Mouse (Mus musculus) urinary bladder, postnatal 14 days (tissue): ENCODE measurements at regions not wholly inside any gene's neighbourhood (a gene's known extent, or its start where the extent isn't known, plus 50 kb on each side); places are given as distances from the start of the nearest gene placed in this dataset.

Source experiments
- DNase-seq: peaks from one replicate; pipeline ENCODE4 v3.0.0; 2021; ENCODE audit warnings: low spot score

GRCm38 (mm10) chr14:97446793-97447192, 722.8 kb downstream of the Dach1 start:
- DNase-seq, result no peak

- no peak for DNase-seq
Measured at GRCm38 (mm10) chr14:97440326-97440725, 729.2 kb downstream of the Dach1 start.

GRCm38 (mm10) chr14:97435453-97436233, 733.9 kb downstream of the Dach1 start:
- no peak for DNase-seq

DNA sequence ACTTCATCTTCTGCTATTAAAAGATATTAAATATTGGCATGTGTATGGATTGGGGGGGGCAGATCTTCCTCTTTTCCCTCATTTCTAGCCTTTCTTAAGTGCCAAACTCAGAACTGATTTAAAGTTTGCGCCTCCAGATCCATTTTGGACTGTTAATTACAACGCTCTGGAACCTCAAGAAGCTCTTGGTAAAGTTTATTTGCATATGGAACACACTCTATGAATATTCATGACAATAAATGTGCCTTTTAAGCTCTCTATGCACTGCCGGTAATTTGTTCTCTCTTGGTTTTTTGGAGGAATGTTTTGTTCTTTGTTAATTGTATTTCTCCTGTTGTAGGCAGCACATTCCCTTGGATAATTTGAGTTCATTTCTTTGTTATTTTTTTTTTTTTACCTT, 738.3 kb downstream of the Dach1 start:
- no peak for DNase-seq

DNA sequence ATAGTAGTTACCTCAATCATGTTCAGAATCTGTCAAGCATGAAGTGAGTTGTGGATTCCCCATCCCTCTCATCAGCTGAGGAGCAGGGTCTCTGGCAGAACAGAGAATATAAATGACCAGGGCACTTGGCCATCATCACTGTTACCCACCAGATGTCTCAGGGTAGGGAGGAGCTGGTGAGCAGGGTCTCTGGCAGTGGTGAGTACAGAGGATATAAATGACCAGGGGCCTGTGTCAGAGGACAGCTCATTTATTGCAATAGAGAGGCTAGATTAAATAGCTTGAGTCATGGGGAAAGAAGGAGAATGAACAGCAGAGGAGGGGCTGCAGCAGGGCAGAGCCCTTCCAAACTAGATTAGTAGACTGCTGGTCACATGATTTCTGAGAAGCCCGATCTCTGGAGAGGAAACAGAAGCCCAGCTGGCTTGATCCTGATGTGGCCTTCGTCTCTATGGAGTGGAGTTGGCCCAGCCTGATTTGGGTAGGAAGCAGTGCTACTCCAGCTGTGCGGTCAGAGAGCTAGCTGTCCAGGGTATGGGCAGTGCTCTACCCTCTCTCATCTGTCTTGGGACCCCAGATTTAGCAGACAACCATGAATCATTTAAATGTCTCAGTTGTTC, 766.3 kb downstream of the Dach1 start:
- DNase-seq, result no peak

DNA sequence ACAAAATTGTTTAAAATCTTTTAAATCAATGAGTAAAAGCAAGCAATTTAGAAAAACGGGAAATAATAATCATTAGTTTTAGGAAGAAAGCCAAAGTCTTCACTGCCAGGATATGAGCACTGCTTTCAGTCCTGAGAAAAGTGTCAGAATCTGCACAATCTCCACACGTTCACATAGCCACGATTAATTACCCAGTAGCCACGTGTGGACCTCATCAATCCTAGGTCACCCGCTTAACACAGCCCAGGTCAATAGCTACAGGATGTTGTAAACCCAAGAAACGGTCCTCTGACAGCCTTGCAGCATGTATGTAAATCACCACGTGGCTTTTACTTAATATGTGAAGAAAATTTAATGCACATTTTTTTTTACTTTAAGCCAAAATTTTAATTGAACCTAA, 773.2 kb downstream of the Dach1 start:
- DNase-seq, result no peak

DNA sequence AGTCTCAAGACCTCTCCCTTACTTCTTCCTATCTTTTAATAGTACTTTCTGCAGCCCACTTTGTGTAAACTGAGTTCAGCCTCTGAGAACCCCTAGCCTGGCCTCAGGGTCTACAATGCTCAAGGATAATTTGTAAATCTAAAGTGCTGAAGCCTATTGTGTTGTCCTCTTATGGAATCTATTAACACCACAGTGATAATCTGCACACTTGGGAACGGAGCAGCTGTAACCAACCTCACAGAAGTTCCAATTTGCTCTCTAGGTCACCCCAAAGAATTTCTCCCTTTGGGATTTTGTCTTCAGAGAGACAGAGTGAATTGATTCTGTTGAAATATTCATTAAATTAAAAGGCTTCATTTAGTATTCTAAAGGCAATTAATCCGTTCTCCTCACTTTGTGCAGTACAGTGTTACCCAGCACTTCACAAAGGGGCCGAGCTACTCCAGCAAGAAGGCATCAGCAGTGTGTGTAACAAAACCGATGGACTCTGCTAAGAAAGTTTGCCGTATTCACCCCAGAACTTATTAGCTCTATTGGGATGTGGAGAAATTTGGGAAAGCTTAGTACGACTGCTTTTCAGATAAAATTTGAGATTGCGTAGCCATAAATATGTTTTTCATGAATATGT, 773.7 kb downstream of the Dach1 start:
- no peak for DNase-seq

- no peak for DNase-seq
Measured at GRCm38 (mm10) chr14:97389005-97389404, 780.6 kb downstream of the Dach1 start.

GRCm38 (mm10) chr14:97380131-97380530, 789.4 kb downstream of the Dach1 start:
- no peak for DNase-seq

GRCm38 (mm10) chr14:97356915-97357314, 812.6 kb downstream of the Dach1 start:
- no peak for DNase-seq

GRCm38 (mm10) chr14:97347970-97348369, 821.6 kb downstream of the Dach1 start:
- DNase-seq, result no peak

GRCm38 (mm10) chr14:97331388-97331787, 812.5 kb upstream of the Klhl1 start:
- DNase-seq, result no peak

GRCm38 (mm10) chr14:97329979-97330378, 811.1 kb upstream of the Klhl1 start:
- DNase-seq, result no peak

DNA sequence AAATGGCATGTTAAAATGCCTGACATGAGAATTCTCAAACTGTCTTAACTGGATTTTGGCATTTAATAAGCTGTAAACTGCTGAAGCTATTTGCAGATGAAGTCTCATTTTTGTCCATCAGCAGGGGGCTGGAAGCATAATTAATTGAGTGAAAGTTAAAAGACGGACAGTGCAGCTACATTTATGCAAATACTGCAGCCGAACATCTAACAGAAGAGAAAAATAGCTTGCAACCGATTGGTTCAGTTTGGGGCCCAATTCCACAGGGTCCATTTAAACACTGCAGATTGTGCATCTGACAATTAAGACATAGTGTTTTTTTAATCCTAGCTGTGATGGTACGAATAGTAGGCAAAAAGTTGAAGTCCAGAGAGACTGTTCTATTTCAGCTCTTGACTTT, 774.2 kb upstream of the Klhl1 start:
- DNase-seq, result no peak

DNA sequence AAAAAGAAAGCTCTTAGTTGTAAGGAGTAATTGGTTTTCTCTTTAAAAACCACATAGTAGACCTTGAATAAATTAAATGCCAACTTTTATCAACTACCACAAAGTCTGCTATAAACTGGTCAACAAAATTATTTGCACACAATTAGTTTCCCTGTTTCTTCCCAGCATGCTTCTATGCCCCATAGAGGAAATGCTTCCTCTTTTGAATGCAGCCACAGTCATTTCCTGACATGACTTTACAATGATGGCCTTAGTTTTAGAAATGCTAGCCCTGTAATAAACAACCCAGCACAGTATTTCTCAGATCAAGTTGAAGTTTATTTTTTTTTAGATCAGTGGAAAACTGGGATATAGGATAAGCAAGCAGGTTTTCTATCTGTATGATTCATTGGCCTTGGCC, 768.5 kb upstream of the Klhl1 start:
- DNase-seq, result no peak

GRCm38 (mm10) chr14:97258461-97258860, 739.6 kb upstream of the Klhl1 start:
- no peak for DNase-seq
